In the genomic region with DNA sequence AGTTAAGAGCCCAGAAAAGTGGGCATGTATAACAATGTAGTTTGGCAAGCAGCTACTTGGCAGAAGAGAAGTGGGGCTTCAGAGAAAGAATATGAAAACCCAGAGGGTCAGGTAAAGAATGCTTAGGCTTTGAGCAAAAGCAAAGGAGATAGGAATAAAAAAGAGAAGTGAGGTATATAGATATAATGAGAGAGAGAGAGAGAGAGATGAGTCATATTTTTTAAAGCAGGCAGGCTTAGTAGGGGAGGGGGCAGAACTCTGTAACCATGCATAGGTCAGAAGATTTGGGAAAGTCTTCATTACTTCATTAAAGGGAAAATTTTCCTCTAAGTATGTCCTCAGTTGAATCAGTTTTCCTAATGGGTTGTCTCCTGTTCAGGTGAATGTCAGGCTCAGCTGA, we compare ENCODE assay signal across 28 mouse cellular contexts.
"Had no signal": no experiment of that assay in that cellular context is flagged by ENCODE, and none has a peak within 500 bp of the region (broad histone marks: within the 10 kb centered on the region; RNA-seq: fewer than 3 reads in every experiment).

No protein-coding gene starts in this region.

- H3K9ac ChIP-seq: limb, embryonic 12.5 days; limb, embryonic 13.5 days; limb, embryonic 15.5 days; liver, embryonic 12.5 days; liver, embryonic 13.5 days; liver, embryonic 14.5 days; liver, embryonic 15.5 days; liver, postnatal 0 days; lung, embryonic 14.5 days; lung, embryonic 15.5 days; midbrain, embryonic 12.5 days; midbrain, embryonic 13.5 days; midbrain, embryonic 15.5 days; neural tube, embryonic 12.5 days had no signal

- H3K4me1 ChIP-seq: limb, embryonic 10.5 days; limb, embryonic 12.5 days; limb, embryonic 13.5 days; limb, embryonic 15.5 days; liver, embryonic 12.5 days; liver, embryonic 15.5 days; lung, embryonic 15.5 days; megakaryocyte, embryonic 14.5 days; midbrain, embryonic 10.5 days; midbrain, embryonic 12.5 days; midbrain, embryonic 13.5 days; midbrain, embryonic 15.5 days; neural tube, embryonic 12.5 days had no signal

- DNase-seq: left cerebral cortex, postnatal 4 days; liver; liver, embryonic 13.5 days; liver, postnatal 0 days; lung, adult 18-20 months; lung, adult 2 months; lung, embryonic 14.5 days; lung, postnatal 10 days; lung, postnatal 14 days; lung, postnatal 36 days; lung, postnatal 4 days; midbrain, embryonic 14.5 days had no signal

- H3K4me3 ChIP-seq: limb, embryonic 10.5 days; limb, embryonic 12.5 days; limb, embryonic 13.5 days; limb, embryonic 15.5 days; liver, embryonic 12.5 days; liver, embryonic 13.5 days; liver, embryonic 15.5 days; lung, embryonic 15.5 days; megakaryocyte, embryonic 14.5 days; midbrain, embryonic 10.5 days; midbrain, embryonic 12.5 days; midbrain, embryonic 13.5 days; midbrain, embryonic 15.5 days; myocyte; neural tube, embryonic 12.5 days had no signal

- H3K9me3 ChIP-seq: limb, embryonic 10.5 days; limb, embryonic 12.5 days; limb, embryonic 13.5 days; limb, embryonic 15.5 days; liver, embryonic 12.5 days; liver, embryonic 13.5 days; liver, embryonic 15.5 days; lung, embryonic 15.5 days; megakaryocyte, embryonic 14.5 days; midbrain, embryonic 10.5 days; midbrain, embryonic 12.5 days; midbrain, embryonic 13.5 days; midbrain, embryonic 15.5 days; neural tube, embryonic 12.5 days had no signal

- H3K27ac ChIP-seq: limb, embryonic 10.5 days; limb, embryonic 12.5 days; limb, embryonic 13.5 days; limb, embryonic 15.5 days; liver, embryonic 12.5 days; liver, embryonic 13.5 days; liver, embryonic 14.5 days; liver, embryonic 15.5 days; lung, embryonic 15.5 days; macrophage; midbrain, embryonic 10.5 days; midbrain, embryonic 12.5 days; midbrain, embryonic 13.5 days; midbrain, embryonic 15.5 days; neural tube, embryonic 12.5 days had no signal

- H3K36me3 ChIP-seq: limb, embryonic 10.5 days; limb, embryonic 12.5 days; limb, embryonic 13.5 days; limb, embryonic 15.5 days; liver, embryonic 12.5 days; liver, embryonic 13.5 days; liver, embryonic 15.5 days; lung, embryonic 15.5 days; midbrain, embryonic 10.5 days; midbrain, embryonic 12.5 days; midbrain, embryonic 13.5 days; midbrain, embryonic 15.5 days; neural tube, embryonic 12.5 days had no signal

- H3K27me3 ChIP-seq: limb, embryonic 12.5 days; limb, embryonic 13.5 days; limb, embryonic 15.5 days; liver, embryonic 12.5 days; liver, embryonic 13.5 days; liver, embryonic 15.5 days; lung, embryonic 15.5 days; megakaryocyte, embryonic 14.5 days; midbrain, embryonic 12.5 days; midbrain, embryonic 13.5 days; midbrain, embryonic 15.5 days; neural tube, embryonic 12.5 days had no signal
